In genomic region chr4:136247729-136248463, GRCm38 (mm10) we compare ENCODE assay signal across 8 mouse cellular contexts. TPM values are rescaled to one million over a fixed set of nuclear protein-coding genes. Genes with fewer than 3 reads are reported as not detected.
DNase-seq lines count a peak whose midpoint lies in the region; TF ChIP-seq lines count a peak whose summit lies in the region.
"Had no signal": no experiment of that assay in that cellular context is flagged by ENCODE, and none has a peak within 500 bp of the region (broad histone marks: within the 10 kb centered on the region; RNA-seq: fewer than 3 reads in every experiment).

Gene Tcea3 (plus strand): TSS chr4:136247729.

- peaks cover 3% of the 10 kb centered on the region; the same call in 1 of the 2 replicates for H3K4me1 ChIP-seq in brown adipose tissue, adult 24 weeks (ENCODE audit: control insufficient read depth, insufficient read depth, insufficient read length, low read length)
- H3K4me1 ChIP-seq in lung, adult 2 months (ENCODE audit: control insufficient read depth, insufficient read depth, low read length): peaks cover 18% of the 10 kb centered on the region

- no peak for TF ChIP-seq CTCF in lung, adult 2 months (IDR thresholded peaks at IDR 0.05; ENCODE audit: insufficient read depth, low read length)

- WGBS in lung, adult 2 months: 2% methylated on average over 46 of the region's 46 CpGs

- no peak for TF ChIP-seq POLR2A in lung, adult 2 months (IDR thresholded peaks at IDR 0.05; ENCODE audit: borderline replicate concordance, extremely low read depth, low read depth, low read length)

- DNase-seq in NIH3T3 (ENCODE audit: low read depth): peak; percentile 74
- peak; percentile 67 to 81 for DNase-seq in heart, adult 18-20 months
- peak; percentile 73 for DNase-seq in kidney, adult 18-20 months
- peak; percentile 64 for DNase-seq in lung, adult 2 months
- peak; percentile 73 for DNase-seq in skeletal muscle tissue, adult 2 months (ENCODE audit: low read depth, low spot score)
- DNase-seq in right cerebral cortex, postnatal 10 days (ENCODE audit: low spot score in 2 of 2): no peak

- H3K4me3 ChIP-seq in brown adipose tissue, adult 24 weeks (ENCODE audit: insufficient read depth, low read depth, low read length): peak within 1 kb of the TSS; percentile 56
- H3K4me3 ChIP-seq in lung, adult 2 months (replicated peaks; ENCODE audit: extremely low read depth, low read depth, low read length): peak within 1 kb of the TSS; percentile 71

- H3K27ac ChIP-seq in brown adipose tissue, adult 24 weeks (replicated peaks; ENCODE audit: low read depth, low read length): no peak within 1 kb of the TSS

RNA-seq across cellular contexts. Expression of gene Tcea3, which starts in this region (rescaled TPM):
- polyA plus RNA-seq in brown adipose tissue, adult 24 weeks (2012; ENCODE audit: insufficient read depth, insufficient read length, missing spikeins): 10.3 and 11.6 TPM in 2 replicates
- total RNA-seq in heart, adult 18-20 months (2021): 100 to 1,000 TPM; 126 to 148 TPM
- 7.0 and 13.3 TPM in 2 replicates for polyA plus RNA-seq in lung, adult 2 months (2012; rRNA removed)
- total RNA-seq: hematopoietic stem cell, adult 5-6 weeks had no signal

Comparison
In these comparisons a context has a peak if more than half of its experiments do, and no peak if none do; other contexts are left out.
1. DNase-seq: peak in NIH3T3 (single experiment), heart, adult 18-20 months (2 of 2), kidney, adult 18-20 months (single experiment), lung, adult 2 months (single experiment) and skeletal muscle tissue, adult 2 months (single experiment); none in right cerebral cortex, postnatal 10 days (0 of 2).